9 mouse cellular contexts compared by ENCODE assay signal in the genomic region with DNA sequence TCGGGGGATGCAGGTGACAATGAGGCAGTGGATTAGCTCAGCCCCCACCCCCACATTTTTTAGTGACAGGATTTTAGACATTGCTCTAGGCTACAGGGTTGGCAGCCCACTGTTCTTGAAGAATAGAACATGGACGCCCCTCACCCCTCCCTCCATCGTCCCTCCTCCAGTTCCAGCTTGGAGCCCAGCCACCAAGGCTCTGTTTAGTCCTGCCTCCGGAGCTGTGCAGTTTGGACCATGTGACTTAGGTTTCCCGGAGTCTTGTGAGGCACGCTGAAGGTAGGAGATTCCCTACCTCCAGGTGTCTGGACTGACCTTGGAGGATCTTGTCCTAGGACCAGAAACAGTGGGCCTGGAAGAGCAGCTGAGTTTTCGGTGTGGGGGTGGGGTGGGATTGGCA.
DNase-seq lines count a peak whose midpoint lies in the region; ATAC-seq and TF ChIP-seq lines count a peak whose summit lies in the region.
"Had no signal": no experiment of that assay in that cellular context is flagged by ENCODE, and none has a peak within 500 bp of the region (broad histone marks: within the 10 kb centered on the region; RNA-seq: fewer than 3 reads in every experiment).

No protein-coding gene starts in this region.

- no peak overlapping the region for H3K4me2 ChIP-seq in intestine, embryonic 16.5 days (ENCODE audit: low read depth, low read length)
- no peak overlapping the region for H3K4me2 ChIP-seq in intestine, postnatal 0 days (replicated peaks; ENCODE audit: low read depth)
- peak overlapping the region; percentile 27; the same call in 1 of the 2 replicates for H3K4me2 ChIP-seq in stomach, embryonic 16.5 days (ENCODE audit: low read depth, low read length)
- H3K4me2 ChIP-seq: heart, embryonic 13.5 days had no signal

- WGBS in intestine, embryonic 16.5 days: 30% methylated on average over 7 of the region's 7 CpGs
- 36% methylated on average over 7 of the region's 7 CpGs for WGBS in intestine, postnatal 0 days
- WGBS in limb, embryonic 10.5 days: 41% methylated on average over 7 of the region's 7 CpGs
- 26% methylated on average over 7 of the region's 7 CpGs for WGBS in stomach, embryonic 16.5 days

- DNase-seq in right cerebral cortex, adult 2 months (ENCODE audit: low spot score in 2 of 2): peak; percentile 38 to 39
- DNase-seq in right cerebral cortex, postnatal 36 days (ENCODE audit: low spot score in 2 of 2): no peak
- DNase-seq in limb, embryonic 10.5 days (ENCODE audit: low spot score): peak; percentile 47
- DNase-seq in Muller cell, postnatal 12 days (ENCODE audit: inconsistent ontology term): no peak

- ATAC-seq in intestine, embryonic 16.5 days: 0 out of 2 replicates have a peak, but pooled peaks have one; percentile 32
- no peak for ATAC-seq in intestine, postnatal 0 days
- ATAC-seq in stomach, embryonic 16.5 days (ENCODE audit: insufficient read depth, low FRiP score): no peak; the same call in 1 of the 2 replicates
- ATAC-seq: activated CD4-positive, CD25-positive, alpha-beta regulatory T cell, adult 4 months had no signal

- no peaks in the 10 kb centered on the region for H3K4me1 ChIP-seq in intestine, embryonic 16.5 days (ENCODE audit: control insufficient read depth, insufficient read depth, low read length)
- H3K4me1 ChIP-seq in intestine, postnatal 0 days (replicated peaks; ENCODE audit: control insufficient read depth, insufficient read depth, low read length): no peaks in the 10 kb centered on the region
- peaks cover 57% of the 10 kb centered on the region for H3K4me1 ChIP-seq in limb, embryonic 10.5 days
- H3K4me1 ChIP-seq in stomach, embryonic 16.5 days (ENCODE audit: control insufficient read depth, insufficient read depth, low read length): 0 out of 2 replicates have a peak, but pooled peaks cover 3% of the 10 kb centered on the region

- H3K36me3 ChIP-seq in intestine, embryonic 16.5 days (ENCODE audit: control insufficient read depth, insufficient read depth, low read length): no peaks in the 10 kb centered on the region
- no peaks in the 10 kb centered on the region for H3K36me3 ChIP-seq in intestine, postnatal 0 days (ENCODE audit: control insufficient read depth, insufficient read depth)
- peaks cover 28% of the 10 kb centered on the region for H3K36me3 ChIP-seq in limb, embryonic 10.5 days
- H3K36me3 ChIP-seq in stomach, embryonic 16.5 days (ENCODE audit: control insufficient read depth, insufficient read depth, low read length): no peaks in the 10 kb centered on the region
- H3K36me3 ChIP-seq: heart, embryonic 13.5 days had no signal

- no peak for TF ChIP-seq CTCF in intestine, postnatal 0 days (IDR thresholded peaks at IDR 0.05; ENCODE audit: low read depth)

- H3K27me3 ChIP-seq in intestine, embryonic 16.5 days (replicated peaks; ENCODE audit: control insufficient read depth, insufficient read depth, low read length): 0 out of 2 replicates have a peak, but pooled peaks cover 4% of the 10 kb centered on the region
- H3K27me3 ChIP-seq in intestine, postnatal 0 days (replicated peaks; ENCODE audit: control insufficient read depth, insufficient read depth, low read length): peaks cover 16% of the 10 kb centered on the region; the same call in 1 of the 2 replicates
- H3K27me3 ChIP-seq in limb, embryonic 10.5 days (ENCODE audit: low read depth, poor library complexity, severe bottlenecking): peaks cover 7% of the 10 kb centered on the region; the same call in 1 of the 2 replicates
- H3K27me3 ChIP-seq in stomach, embryonic 16.5 days (ENCODE audit: control insufficient read depth, insufficient read depth, low read length): no peaks in the 10 kb centered on the region

- no peak overlapping the region for H3K4me3 ChIP-seq in intestine, embryonic 16.5 days (ENCODE audit: low read length)
- H3K4me3 ChIP-seq in intestine, postnatal 0 days (ENCODE audit: low read depth, low read length): no peak overlapping the region
- 0 out of 2 replicates have a peak overlapping the region, but pooled peaks have one; percentile 1 for H3K4me3 ChIP-seq in limb, embryonic 10.5 days
- no peak overlapping the region for H3K4me3 ChIP-seq in stomach, embryonic 16.5 days (replicated peaks; ENCODE audit: low read length)
- H3K4me3 ChIP-seq: heart, embryonic 13.5 days had no signal

- H3K9me3 ChIP-seq in intestine, embryonic 16.5 days (ENCODE audit: control insufficient read depth, low read length): no peaks in the 10 kb centered on the region
- H3K9me3 ChIP-seq in intestine, postnatal 0 days (ENCODE audit: control insufficient read depth): no peaks in the 10 kb centered on the region
- H3K9me3 ChIP-seq in limb, embryonic 10.5 days (replicated peaks): no peaks in the 10 kb centered on the region
- no peaks in the 10 kb centered on the region for H3K9me3 ChIP-seq in stomach, embryonic 16.5 days (replicated peaks; ENCODE audit: control insufficient read depth, low read length)
- H3K9me3 ChIP-seq: heart, embryonic 13.5 days had no signal

- no peak overlapping the region for H3K9ac ChIP-seq in intestine, embryonic 16.5 days (ENCODE audit: low read depth, low read length)
- no peak overlapping the region for H3K9ac ChIP-seq in intestine, postnatal 0 days (ENCODE audit: low read depth, low read length)
- no peak overlapping the region for H3K9ac ChIP-seq in stomach, embryonic 16.5 days (ENCODE audit: low read length)
- H3K9ac ChIP-seq: heart, embryonic 13.5 days had no signal

- no peak overlapping the region for H3K27ac ChIP-seq in intestine, embryonic 16.5 days (ENCODE audit: low read length)
- no peak overlapping the region for H3K27ac ChIP-seq in intestine, postnatal 0 days (ENCODE audit: low read depth, low read length)
- peak overlapping the region; percentile 51; the same call in 1 of the 2 replicates for H3K27ac ChIP-seq in limb, embryonic 10.5 days
- no peak overlapping the region for H3K27ac ChIP-seq in stomach, embryonic 16.5 days (ENCODE audit: low read length)
- H3K27ac ChIP-seq: heart, embryonic 13.5 days had no signal

Comparison
In these comparisons a context has a peak if more than half of its experiments do, and no peak if none do; other contexts are left out.
1. DNase-seq: peak in right cerebral cortex, adult 2 months (2 of 2) and limb, embryonic 10.5 days (single experiment); none in right cerebral cortex, postnatal 36 days (0 of 2) and Muller cell, postnatal 12 days (single experiment).